Mouse (Mus musculus): ENCODE measurements around the gene Jmjd4. TPM values are rescaled to one million over a fixed set of nuclear protein-coding genes. Genes with fewer than 3 reads are reported as not detected.

The Jmjd4 gene
- total RNA-seq, 2 experiments from 2014 or later = 4.3 TPM

DNA sequence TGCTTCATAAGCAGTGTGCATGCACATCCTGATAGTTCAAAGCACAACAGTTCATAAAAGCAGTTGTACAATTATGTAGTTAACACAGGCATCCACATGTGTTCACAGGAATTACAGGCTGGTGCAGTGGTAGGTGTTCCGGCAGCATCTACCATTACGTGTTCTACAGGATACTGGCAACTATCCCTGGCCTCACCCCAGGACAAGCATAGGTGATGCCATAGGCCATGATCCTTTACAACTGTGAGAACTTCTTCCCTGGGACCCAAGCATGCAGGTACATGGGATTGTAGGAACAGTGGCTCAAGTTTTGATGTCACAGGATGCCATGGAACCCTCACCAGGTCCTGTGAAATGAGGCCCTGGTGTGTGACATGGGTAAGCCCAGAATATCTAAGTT is 10.6 kb downstream of the Jmjd4 start:
- ATAC-seq (replicated peaks; ENCODE audit: poor library complexity, severe bottlenecking) = no peak

DNA sequence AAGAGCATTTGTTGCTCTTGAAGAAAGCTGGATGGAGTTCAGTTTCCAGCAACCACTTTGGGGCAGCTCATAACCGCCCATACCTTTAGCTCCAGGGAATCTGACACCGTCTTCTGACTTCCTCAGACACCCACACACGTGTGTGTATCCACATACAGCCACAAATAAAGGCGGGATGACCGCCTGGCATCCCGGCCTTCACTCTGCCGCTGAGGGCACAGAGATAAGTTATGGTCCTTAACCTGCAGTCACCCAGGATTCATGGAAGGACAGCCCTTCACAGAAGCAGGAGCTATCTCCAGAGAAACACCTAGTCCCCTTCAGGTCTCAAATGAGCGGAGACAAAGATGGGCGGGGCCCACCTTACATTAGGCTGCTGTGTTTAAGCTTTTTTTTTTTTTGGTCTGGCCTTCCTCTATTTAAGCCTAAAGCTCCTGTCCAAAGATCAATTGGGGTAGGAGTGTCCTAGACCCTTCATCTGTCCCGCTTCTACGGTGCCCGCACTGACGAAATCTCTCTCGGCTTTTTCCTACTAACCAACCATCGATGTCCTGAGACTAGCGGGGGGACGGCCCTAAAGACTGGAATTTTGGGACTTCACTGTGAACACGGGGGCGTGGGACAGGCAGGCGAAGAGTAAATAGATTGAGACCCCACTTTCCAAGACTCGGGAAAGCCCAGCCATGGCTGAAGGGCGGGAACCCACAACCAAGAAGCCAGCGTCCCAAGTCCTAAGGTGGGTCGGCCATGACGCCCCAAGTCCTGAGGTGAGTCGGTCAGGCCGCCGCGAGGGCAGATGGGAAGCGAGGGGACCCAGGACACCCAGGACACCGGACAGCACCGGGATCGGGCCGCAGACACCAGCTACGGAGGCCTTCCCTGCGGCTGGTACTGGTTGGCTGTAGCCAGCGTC is 21.8 kb downstream of the Jmjd4 start:
- ATAC-seq (replicated peaks; ENCODE audit: poor library complexity, severe bottlenecking) = peak; percentile 52

DNA sequence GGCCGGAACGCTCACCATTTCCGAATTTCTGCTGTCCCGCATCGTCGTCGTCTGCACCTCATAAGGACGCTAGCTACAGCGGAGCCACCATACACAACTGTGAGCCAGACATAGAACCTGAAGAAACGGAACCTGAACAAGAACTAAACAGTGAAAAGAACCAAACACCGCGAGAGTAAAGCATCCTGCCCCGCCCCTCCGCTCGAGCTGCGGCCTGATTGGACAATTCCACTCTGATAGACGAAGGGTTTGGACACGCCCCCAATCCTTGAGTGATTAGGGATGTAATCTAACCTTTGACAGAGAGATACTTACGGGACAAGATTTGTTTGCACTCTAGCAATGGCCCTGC is 22.5 kb downstream of the Jmjd4 start, which contains the start of gene Zfp867:
Gene Zfp867 (minus strand): TSS at position 149 of the 352 bp plus-strand sequence.
- peak; percentile 93 for ATAC-seq (replicated peaks; ENCODE audit: poor library complexity, severe bottlenecking)

DNA sequence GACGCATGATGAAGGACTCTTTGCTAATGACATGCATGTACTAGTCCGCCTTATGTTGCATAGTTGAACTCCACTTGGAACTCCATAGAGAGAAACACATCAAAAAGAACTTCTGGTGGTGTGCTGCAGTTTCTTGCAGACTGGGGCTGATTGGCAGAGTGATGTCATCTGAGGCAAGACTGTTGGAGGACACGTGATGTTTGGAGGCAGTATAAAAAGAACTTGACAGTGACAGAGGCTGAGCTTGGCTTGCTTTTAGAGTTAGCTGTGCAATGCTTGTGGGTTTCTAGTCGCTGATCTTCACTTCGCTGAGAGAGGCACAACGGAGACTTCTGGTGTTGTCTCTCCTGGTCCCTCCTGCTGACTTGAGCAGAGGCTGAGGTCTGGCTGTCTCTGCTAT is 27.4 kb downstream of the Jmjd4 start:
- no peak for ATAC-seq (replicated peaks; ENCODE audit: poor library complexity, severe bottlenecking)

DNA sequence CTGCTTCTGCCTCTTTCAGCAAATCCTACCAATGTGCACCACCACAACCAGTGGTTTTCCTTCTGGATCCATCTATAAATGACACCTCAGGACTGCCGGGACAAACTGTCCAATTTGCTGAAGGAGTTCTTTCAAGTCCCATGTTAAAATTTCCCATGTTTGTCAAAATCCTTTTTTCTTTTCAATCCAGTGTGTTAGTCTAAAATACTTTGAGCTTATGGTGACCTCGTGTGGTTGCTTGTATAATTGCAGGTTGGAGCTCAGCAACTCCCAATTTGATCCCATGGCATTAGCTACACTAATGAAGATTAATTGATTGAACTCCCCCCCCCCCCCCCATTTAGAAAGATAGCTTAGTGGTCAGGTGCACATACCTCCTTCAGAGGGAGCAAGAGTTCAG is 33.4 kb downstream of the Jmjd4 start:
- ATAC-seq (replicated peaks; ENCODE audit: poor library complexity, severe bottlenecking) = peak; percentile 53; the same call in 1 of the 2 replicates

DNA sequence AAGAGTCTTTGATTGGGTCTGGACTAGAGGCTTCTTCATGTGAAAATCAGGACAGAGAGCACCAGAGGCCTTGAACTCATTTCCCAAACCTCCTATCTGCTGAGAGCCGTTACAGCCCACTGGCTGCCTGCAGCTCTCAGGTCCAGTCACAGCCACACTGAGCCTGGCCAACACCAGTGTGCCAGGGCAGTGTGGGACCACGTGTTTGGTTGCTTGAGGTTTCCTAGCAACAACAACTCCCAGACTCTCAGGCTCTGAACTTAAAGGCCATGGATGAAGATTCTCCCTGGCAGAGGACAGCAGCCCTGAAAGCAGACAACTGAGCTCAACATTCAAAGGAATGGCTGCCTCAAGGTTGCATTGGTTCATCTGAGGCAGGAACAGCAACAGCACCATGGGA is 35.8 kb downstream of the Jmjd4 start:
- ATAC-seq (replicated peaks; ENCODE audit: poor library complexity, severe bottlenecking) = no peak

DNA sequence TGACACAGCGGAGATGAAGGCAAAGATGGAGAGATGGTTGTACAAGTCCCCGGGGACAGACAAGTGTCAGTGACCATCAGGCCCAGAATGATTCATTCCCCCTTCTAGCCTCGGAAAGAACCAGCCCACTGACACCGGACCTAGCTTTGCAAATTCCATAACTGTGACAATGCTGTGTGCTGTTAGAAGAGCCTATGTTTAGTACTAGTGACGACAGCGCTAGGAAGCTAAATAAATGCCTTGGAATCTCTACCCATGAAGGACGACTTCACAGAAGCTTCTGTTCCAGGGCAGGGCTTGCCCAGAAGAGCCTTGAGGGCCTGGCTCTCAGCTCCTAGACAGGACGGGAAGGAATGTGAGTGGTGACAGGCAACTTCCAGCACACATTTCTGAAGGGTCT is 36.4 kb downstream of the Jmjd4 start:
- no peak for ATAC-seq (replicated peaks; ENCODE audit: poor library complexity, severe bottlenecking)

DNA sequence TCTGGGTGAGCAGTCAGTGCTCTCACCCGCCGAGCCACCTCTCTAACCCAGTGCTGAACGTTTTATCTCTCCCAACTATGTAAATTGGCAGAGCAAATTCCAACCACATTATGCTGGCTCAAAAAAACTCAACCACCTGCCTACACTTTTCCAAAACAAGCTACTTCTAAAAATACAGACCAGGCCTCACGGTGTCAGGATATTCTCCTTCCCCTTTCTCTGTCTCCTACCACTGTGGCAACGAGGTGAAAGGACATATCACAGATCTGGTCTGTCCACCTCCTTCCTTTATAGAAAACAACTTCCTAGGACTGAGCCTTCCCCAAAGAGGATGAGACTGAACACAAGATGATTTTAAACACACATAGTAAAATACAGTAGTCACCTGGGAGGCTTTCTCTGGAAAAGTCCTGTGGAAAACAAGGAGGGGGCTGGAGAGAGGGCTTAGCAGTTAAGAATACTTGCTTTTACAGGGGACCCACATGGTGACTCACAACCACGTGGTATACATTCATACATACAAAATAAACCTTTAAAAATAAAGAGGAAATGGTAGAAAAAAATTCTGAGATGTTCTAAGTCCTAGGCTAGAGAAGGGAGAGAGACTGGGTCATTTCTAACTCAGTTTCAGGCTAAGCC is 46.9 kb downstream of the Jmjd4 start:
- ATAC-seq (replicated peaks; ENCODE audit: poor library complexity, severe bottlenecking) = no peak

DNA sequence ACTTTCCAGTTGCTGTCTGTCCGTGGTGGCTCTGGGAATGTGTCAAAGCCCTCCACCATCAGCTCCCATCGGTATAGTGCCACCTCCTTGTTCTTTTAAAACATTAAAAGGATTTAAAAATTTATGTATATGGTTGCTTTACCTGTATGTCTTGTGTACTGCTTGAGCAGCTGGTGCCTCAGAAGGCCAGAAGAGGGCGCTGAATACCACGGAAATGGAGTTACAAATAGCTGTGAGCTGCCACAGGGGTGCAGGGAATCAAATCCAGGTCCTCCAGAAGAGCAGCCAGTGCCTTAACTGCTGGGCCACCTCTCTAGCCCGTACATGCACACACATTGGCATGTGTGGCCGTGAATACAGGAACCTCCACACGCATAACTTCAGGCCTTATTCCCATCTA is 47.9 kb downstream of the Jmjd4 start:
- no peak for ATAC-seq (replicated peaks; ENCODE audit: poor library complexity, severe bottlenecking)

DNA sequence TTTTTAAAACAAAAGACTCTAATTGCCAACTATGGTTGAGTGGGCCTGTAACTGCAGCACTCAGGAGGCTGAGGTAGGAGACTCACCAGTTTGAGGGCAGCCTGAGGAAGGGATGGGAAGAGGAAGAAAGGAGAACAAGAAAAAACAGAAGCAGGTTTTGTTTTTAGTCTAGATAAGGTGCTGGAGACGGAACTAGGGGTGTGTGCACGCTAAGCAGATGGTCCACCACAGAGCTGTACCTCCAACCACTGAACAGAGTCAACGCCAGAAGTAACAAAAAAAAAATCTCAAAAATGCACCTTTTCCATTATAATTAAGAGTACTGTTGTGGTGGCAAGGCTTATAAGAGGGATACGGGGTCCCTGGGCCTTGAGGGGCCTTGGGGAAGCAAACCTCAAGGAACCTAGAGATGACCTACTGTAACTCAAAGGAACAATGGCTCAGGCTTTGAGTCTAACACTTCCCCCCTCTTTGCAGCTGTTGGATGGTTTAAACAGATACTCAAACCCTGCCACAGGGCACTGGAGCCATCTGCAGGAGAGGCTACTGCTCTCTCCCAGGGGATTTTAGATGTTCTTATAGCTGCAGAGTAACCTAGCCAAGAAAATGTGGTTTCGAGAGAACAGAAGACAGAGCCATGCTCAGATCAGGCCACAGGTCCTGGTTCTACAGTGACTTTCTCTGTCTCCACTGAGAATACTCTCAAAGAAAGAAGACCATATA is 52.3 kb downstream of the Jmjd4 start:
- ATAC-seq (replicated peaks; ENCODE audit: poor library complexity, severe bottlenecking) = no peak

DNA sequence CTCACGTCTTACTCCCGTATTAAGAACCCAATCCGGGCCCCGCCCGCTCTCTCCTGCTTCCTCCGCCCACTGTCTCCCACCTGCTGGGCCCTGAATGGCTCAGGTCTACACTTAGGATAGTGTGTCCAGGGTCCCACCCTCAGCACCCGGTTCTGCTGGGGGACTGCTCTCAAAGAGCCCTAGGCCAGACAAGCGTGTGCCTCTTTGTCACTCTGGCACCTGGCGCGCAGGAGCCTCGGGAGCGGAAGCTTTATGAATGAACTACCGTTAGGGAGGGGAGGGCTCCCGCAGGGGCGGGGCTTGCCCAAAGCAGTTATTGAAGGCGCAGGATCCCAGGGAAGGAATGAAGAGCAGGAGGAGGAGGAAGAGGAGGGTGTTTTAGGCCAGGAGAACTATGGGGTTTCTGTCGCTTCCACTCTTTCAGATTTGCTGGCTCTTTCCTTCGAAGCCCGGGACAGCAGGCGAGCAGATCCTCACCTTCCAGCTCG is 55.5 kb downstream of the Jmjd4 start:
- ATAC-seq (replicated peaks; ENCODE audit: poor library complexity, severe bottlenecking) = peak; percentile 69

DNA sequence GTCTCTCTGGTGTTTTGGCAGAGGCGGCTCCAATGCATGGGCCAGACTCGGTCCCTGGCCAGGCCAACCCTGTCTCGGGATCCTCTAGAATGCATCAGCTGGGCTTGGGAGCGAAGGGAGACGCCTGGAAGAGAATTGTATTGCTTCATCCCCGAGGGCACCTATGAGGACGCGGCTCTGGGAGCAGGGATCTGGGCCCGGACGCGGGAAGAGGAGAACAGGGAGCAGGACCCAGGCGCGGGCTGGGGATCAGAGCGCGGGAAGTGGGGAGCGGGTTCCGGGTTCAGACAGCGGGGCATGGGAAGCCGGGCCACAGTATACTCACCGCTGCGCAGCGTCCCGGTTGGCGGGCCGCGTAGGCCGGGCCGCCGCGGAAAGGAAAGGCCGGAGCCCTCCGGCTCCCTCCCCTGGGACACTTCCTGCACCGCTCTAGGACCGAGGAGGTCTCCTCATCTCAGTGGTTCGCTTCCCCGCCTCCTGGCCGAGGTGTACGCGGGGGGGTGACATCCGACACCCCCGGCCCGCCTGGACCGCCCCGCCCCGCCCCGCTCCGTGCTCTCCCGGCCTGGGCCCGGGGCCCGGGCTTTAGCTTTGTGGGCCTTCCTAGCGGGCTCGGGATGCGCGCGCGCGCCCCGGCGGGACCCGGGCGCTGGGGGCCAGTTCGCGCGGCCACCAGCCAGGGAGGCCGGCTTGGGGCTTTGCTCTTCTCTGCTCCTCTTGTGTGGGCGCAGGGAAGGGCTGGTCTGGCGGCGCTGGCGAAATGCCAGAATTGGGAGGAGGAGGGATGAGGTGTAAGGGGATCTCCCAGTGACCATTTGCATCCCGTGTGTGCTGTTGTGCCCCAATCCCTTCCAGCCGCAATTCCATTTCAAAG is 56.2 kb downstream of the Jmjd4 start:
- peak; percentile 65 for ATAC-seq (replicated peaks; ENCODE audit: poor library complexity, severe bottlenecking)

DNA sequence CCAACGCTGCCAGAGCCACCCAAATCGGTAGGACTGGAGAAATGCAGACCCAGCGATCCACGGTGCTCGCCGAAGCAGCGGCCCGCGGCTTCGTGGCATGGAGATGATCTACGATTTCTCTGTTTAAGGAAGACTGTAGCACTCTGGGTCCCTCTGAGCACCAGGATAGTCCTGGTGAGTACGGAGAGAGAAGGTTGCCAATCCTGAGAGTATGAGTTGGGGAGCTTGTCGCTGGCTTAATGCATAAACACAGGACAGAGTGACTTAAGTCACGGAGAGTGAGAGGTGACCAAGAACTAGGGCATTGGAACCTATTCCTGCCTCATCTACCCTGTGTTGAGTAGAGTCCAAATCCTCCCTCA is 56.8 kb downstream of the Jmjd4 start:
- ATAC-seq (replicated peaks; ENCODE audit: poor library complexity, severe bottlenecking) = no peak

Other genes starting within 250 kb of the Jmjd4 start
- gene Mrpl55, start 247.6 kb upstream of the Jmjd4 start, total RNA-seq (2014; fragmentation: Nextera tagmentation) = 22.7 and 45.8 TPM in 2 replicates
- gene Mrpl55, start 247.6 kb upstream of the Jmjd4 start, total RNA-seq (2017) = 59.9 and 82.1 TPM in 2 replicates
- gene 2310033P09Rik, start 241.7 kb upstream of the Jmjd4 start, total RNA-seq (2014; fragmentation: Nextera tagmentation) = 21.2 and 21.9 TPM in 2 replicates
- 11.4 and 14.0 TPM in 2 replicates for gene 2310033P09Rik, start 241.7 kb upstream of the Jmjd4 start, total RNA-seq (2017)
- 287 and 315 TPM in 2 replicates for gene Arf1, start 221.8 kb upstream of the Jmjd4 start, total RNA-seq (2014; fragmentation: Nextera tagmentation)
- gene Arf1, start 221.8 kb upstream of the Jmjd4 start, total RNA-seq (2017) = 336 and 384 TPM in 2 replicates
- gene Wnt3a, start 159.3 kb upstream of the Jmjd4 start, total RNA-seq (2014; fragmentation: Nextera tagmentation) = not detected in 2 replicates
- gene Wnt3a, start 159.3 kb upstream of the Jmjd4 start, total RNA-seq (2017) = not detected in 2 replicates
- gene Wnt9a, start 143.1 kb upstream of the Jmjd4 start, total RNA-seq (2014; fragmentation: Nextera tagmentation) = not detected in 2 replicates
- gene Wnt9a, start 143.1 kb upstream of the Jmjd4 start, total RNA-seq (2017) = not detected in 2 replicates
- gene Prss38, start 74.4 kb upstream of the Jmjd4 start, total RNA-seq (2014; fragmentation: Nextera tagmentation) = not detected in 2 replicates
- not detected in 2 replicates for gene Prss38, start 74.4 kb upstream of the Jmjd4 start, total RNA-seq (2017)
- 5.9 and 6.0 TPM in 2 replicates for gene Snap47, start 1.1 kb downstream of the Jmjd4 start, total RNA-seq (2014; fragmentation: Nextera tagmentation)
- gene Snap47, start 1.1 kb downstream of the Jmjd4 start, total RNA-seq (2017) = 4.8 and 7.1 TPM in 2 replicates
- 2.8 and 3.4 TPM in 2 replicates for gene Zfp867, start 22.4 kb downstream of the Jmjd4 start, total RNA-seq (2014; fragmentation: Nextera tagmentation)
- 1.5 and 2.9 TPM in 2 replicates for gene Zfp867, start 22.4 kb downstream of the Jmjd4 start, total RNA-seq (2017)
- 20.8 and 24.8 TPM in 2 replicates for gene Zkscan17, start 76.7 kb downstream of the Jmjd4 start, total RNA-seq (2014; fragmentation: Nextera tagmentation)
- gene Zkscan17, start 76.7 kb downstream of the Jmjd4 start, total RNA-seq (2017) = 9.0 and 11.1 TPM in 2 replicates
- gene Nlrp3, start 91.5 kb downstream of the Jmjd4 start, total RNA-seq (2014; fragmentation: Nextera tagmentation) = 2.4 and 2.5 TPM in 2 replicates
- gene Nlrp3, start 91.5 kb downstream of the Jmjd4 start, total RNA-seq (2017) = 5.3 and 16.5 TPM in 2 replicates
- not detected in 2 replicates for gene Olfr222, start 126.2 kb downstream of the Jmjd4 start, total RNA-seq (2014; fragmentation: Nextera tagmentation)
- gene Olfr222, start 126.2 kb downstream of the Jmjd4 start, total RNA-seq (2017) = not detected in 2 replicates
- not detected in 2 replicates for gene Olfr223, start 143.2 kb downstream of the Jmjd4 start, total RNA-seq (2014; fragmentation: Nextera tagmentation)
- not detected in 2 replicates for gene Olfr223, start 143.2 kb downstream of the Jmjd4 start, total RNA-seq (2017)
- 50.1 and 70.7 TPM in 2 replicates for gene Mprip, start 211.3 kb downstream of the Jmjd4 start, total RNA-seq (2014; fragmentation: Nextera tagmentation)
- gene Mprip, start 211.3 kb downstream of the Jmjd4 start, total RNA-seq (2017) = 56.4 and 71.4 TPM in 2 replicates